Mouse (Mus musculus): ENCODE results near the gene Zbtb17.

Zbtb17 gene

DNA sequence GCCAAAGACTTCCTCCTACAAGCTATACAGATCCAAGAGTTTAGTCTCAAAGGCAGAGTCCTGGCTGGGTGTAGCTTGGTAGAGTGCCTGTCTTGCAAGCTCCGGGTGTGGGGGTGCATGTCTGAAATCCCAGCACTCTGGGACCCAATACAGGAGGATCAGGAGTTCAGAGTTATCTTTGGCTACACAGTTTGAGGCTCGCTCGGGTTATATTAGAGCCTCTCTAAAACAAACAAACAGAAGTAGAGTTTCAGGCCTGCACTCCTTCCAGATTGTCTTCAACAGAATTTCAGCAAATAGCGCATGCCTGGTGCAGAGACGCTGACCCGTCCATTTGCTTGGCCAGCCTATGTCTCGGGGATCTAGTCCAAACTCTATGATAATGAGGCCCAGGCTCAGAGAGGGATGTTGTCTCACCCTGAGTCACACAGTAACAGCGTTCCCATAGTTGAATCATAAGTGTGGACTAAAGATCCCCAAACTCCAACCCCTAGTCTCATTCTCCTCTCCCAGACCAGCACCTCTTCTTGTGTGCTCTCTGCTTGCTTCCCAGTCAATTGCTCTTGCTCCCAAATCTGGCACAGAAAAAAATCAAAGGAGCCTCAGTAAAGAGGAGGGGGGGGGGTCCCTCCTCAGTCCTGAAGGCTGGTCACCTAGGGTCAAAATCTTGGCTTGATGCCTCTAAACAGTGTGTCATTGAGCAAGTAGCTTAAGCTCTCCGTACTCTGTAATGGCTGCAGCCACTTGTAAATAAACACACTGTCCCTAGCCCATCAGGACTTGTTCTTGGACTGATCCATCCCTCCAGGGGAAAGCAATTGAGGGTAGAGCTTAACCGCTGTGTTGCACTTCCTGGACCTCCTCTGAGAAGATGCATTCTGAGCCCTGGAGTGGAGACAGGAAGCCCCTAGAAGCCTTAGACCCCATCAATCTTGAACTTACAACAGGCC is 17.4 kb upstream of the Zbtb17 start:
- DNase-seq = no peak

DNA sequence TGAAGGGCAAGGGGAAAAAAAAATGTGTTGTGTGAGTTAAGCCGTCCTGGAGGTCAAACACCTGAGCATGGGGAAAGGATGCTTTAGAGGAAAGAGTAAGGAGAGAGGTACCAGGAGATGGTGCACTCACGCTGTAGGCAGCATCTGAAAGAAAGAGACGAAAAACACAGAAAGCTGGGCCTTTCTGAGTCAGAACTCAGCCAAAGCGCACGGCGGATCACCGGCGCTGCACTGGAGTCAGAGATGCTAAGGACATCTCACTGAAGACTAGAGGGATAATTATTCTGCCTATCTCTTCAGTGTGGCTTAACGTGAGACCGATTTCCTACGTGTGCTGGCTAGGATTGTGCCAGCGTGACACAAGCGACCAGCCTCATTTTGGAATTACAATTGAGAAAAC is 16.5 kb upstream of the Zbtb17 start:
- no peak for DNase-seq

DNA sequence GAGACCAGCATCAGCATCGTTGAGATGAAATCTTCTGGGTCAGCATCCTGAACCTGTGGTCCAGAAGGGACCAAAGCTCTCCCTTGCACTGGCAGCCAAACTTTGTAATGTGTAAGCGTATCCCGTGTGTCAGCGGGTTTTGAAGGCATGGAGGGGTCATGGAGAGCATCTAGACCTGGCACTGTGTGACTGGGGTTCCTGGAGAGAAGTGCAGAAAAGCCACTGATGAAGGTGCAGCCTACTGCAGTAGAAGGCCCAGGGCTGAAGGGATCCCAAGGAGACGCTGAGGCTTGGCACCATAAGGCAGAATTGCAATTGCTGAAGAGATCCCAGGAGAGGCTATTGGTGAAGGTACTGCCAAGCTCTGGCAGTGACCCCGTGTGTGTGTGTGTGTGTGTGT is 15.1 kb upstream of the Zbtb17 start:
- no peak for DNase-seq

GRCm38 (mm10) chr4:141429847-141430246 is 14.6 kb upstream of the Zbtb17 start:
- DNase-seq = no peak

- peak; percentile 78 for DNase-seq
Observed at GRCm38 (mm10) chr4:141430997-141431396, 13.5 kb upstream of the Zbtb17 start.

DNA sequence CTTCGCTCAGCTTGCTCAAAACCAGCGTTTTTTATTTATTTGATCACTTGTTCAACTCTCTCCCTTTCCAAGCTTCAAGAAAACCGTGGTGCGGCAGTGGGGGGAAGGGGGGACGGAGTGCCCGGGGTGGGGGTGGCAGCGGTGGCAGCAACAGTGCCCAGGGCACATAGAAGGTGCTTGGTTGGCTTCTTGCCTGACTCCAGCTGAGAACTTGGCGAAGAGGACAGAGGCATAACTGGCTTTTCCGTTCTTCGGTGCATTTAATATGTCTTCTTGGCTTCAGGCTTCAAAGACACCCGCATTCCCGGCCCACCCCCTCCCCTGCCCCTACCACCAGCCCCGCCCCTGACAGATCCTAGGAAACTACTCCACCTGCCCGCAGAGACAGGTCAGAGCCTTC is 11.8 kb upstream of the Zbtb17 start:
- no peak for DNase-seq

DNA sequence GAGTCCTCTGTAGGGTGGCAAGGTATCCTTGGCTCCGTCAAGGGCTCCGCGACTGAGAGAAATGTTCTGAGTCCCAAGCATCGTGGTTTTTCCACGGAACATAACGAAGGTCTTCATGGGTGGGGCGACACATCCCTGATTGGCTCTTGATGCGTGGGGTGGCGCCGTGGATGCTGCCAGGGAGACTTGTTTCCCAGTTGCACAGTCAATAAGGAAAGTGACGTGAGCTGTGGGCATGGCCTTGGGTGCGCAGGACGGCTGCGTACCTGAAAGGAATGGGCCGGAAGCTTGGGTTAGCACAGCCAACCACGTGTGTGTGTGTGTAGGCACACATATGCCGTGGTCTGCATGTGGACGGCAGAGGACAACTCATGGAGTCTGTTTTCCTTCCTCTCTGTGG is 11.3 kb upstream of the Zbtb17 start:
- DNase-seq = no peak

GRCm38 (mm10) chr4:141435974-141436373 is 8.5 kb upstream of the Zbtb17 start, which contains the start of gene Srarp:
Gene Srarp (minus strand): TSS chr4:141436105.
- DNase-seq = no peak

- DNase-seq = no peak
Observed at GRCm38 (mm10) chr4:141439083-141439803, 5.2 kb upstream of the Zbtb17 start.

GRCm38 (mm10) chr4:141440877-141441276 is 3.6 kb upstream of the Zbtb17 start:
- DNase-seq = no peak

- no peak for DNase-seq
Observed at GRCm38 (mm10) chr4:141443641-141444429, 619 bp upstream of the Zbtb17 start.

- DNase-seq = no peak
Observed at GRCm38 (mm10) chr4:141445328-141445720, 870 bp downstream of the Zbtb17 start.

GRCm38 (mm10) chr4:141446211-141446610 is 1.8 kb downstream of the Zbtb17 start:
- no peak for DNase-seq

DNA sequence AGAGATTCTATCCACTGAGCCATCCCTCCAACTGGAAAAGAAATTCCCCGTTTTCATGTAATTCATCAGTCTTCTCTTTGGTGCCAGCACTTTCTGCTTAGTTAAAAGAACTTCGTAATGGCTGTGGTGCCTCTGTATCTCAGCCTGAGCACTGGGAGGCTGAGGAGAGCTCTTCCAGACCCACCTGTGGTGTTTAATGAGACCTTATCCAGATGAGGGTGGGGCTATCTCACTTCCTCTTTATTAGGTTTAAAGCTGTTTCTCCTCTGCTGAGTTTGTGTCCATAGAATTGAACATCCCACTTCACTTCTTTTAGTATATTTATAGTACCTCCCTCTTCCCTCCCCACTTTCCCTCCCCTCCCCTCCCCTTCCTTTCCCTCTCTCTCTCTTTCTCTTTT is 6.8 kb downstream of the Zbtb17 start:
- DNase-seq = no peak

- DNase-seq = no peak
Observed at GRCm38 (mm10) chr4:141451916-141452450, 7.5 kb downstream of the Zbtb17 start.

GRCm38 (mm10) chr4:141454581-141455350 is 10.3 kb downstream of the Zbtb17 start:
- DNase-seq = no peak

GRCm38 (mm10) chr4:141455526-141455925 is 11.1 kb downstream of the Zbtb17 start:
- DNase-seq = no peak

DNA sequence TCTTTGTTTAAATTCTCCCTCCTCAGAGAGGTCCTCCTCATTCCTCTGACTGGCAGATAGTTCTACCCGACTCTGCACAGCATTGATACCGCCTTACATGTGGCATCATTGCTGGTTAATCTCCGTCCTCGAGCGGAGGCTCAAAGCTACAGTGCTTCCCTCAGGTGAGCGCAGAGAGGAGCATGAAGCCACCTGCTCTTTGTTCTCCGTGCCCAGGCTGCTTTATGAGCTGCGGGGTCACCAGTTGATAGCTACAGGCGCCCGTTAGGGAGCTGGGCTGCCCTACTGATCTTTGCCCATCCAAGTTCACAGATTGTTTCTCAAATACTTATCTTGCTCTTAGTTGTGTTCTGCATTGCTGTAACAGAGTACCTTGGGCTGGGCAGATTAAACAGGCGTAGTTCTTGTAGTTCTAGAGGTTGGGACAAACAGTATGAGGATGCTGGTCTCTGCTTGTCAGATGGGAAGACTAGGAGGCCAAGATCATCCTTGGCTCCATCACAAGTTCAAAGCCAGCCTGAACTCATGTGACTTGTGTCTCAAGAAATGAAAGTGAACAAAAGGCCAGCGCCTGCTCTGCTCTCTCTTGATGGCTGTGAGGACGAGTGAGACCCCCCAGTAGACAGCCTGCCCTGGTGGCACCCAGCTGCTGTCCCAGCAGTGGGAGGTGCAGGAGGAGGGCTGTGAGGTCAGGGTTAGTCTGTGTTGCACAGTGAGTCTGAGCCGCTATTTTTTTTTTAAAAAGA is 11.9 kb downstream of the Zbtb17 start:
- DNase-seq = no peak

GRCm38 (mm10) chr4:141458236-141458635 is 13.8 kb downstream of the Zbtb17 start:
- DNase-seq = no peak

DNA sequence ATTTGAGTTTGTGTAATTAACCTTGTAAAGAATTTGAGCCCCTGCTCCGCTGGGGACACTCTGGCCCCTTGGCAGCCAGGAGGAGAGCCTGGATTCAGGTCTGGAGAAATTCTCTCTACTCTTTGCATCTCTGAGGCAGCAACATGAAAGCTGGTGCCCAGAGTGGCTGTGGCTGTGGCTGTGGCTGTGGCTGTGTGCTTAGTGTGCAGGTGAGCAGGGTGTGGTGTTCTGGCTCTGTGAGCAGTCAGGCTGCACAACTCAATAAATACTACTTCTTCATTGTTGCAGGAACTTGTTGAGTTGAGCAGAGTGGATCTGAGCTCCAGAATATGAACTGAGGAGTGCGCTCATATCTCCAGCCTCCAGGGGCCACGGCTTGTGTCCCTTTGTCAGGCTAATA is 14.4 kb downstream of the Zbtb17 start:
- DNase-seq = no peak

- DNase-seq = no peak
Observed at GRCm38 (mm10) chr4:141459766-141460165, 15.3 kb downstream of the Zbtb17 start.

Data from cerebellum, adult 8-10 months (tissue).